Mouse (Mus musculus) hindbrain, embryonic 16.5 days (tissue): ENCODE measurements at regions not wholly inside any gene's neighbourhood (a gene's known extent, or its start where the extent isn't known, plus 50 kb on each side); places are given as distances from the start of the nearest gene placed in this dataset.

Experiments
- ATAC-seq: fragments of 200-750 bp; cut with Nextera tagmentation; 2 replicates; pipeline ENCODE4 v1.8.0; 2017; ENCODE audit warnings: moderate TSS enrichment, moderate library complexity
- H3K27ac ChIP-seq: fragments of 300-500 bp; sonication (generic); 2 replicates; pipeline ENCODE4 v1.5.1; 2014; ENCODE audit warnings: low read depth, mild to moderate bottlenecking, control low read depth, low read length, moderate library complexity
- H3K27me3 ChIP-seq: fragments of 300-500 bp; sonication (generic); replicated peaks from 2 replicates; pipeline ENCODE4 v1.6.1; 2014; ENCODE audit warnings: low read length; ENCODE audit not compliant: control insufficient read depth, insufficient read depth
- H3K36me3 ChIP-seq: fragments of 300-500 bp; sonication (generic); 2 replicates; pipeline ENCODE4 v1.6.1; 2014; ENCODE audit warnings: mild to moderate bottlenecking, low read length, moderate library complexity, mixed read lengths; ENCODE audit not compliant: control insufficient read depth, insufficient read depth
- H3K4me1 ChIP-seq: fragments of 300-500 bp; sonication (generic); 2 replicates; pipeline ENCODE4 v1.6.1; 2014; ENCODE audit warnings: low read depth, low read length; ENCODE audit not compliant: control insufficient read depth, insufficient read depth
- H3K4me2 ChIP-seq: fragments of 300-500 bp; sonication (generic); 2 replicates; pipeline ENCODE4 v1.6.1; 2014; ENCODE audit warnings: mild to moderate bottlenecking, low read length, control low read depth, moderate library complexity
- H3K4me3 ChIP-seq: fragments of 300-500 bp; sonication (generic); 2 replicates; pipeline ENCODE4 v1.5.1; 2014; ENCODE audit warnings: mild to moderate bottlenecking, low read length, control low read depth, moderate library complexity
- H3K9ac ChIP-seq: fragments of 300-500 bp; sonication (generic); 2 replicates; pipeline ENCODE4 v1.6.1; 2014; ENCODE audit warnings: low read depth, mild to moderate bottlenecking, control low read depth, low read length, moderate library complexity
- H3K9me3 ChIP-seq: fragments of 300-500 bp; sonication (generic); 2 replicates; pipeline ENCODE4 v1.6.1; 2014; ENCODE audit warnings: mild to moderate bottlenecking, low read length, moderate library complexity; ENCODE audit not compliant: control insufficient read depth
- WGBS: fragments of 180-500 bp; shearing (Covaris S2); extraction: QIAGEN DNeasy Blood & Tissue Kit; methylation state at CpG from one replicate; pipeline ENCODE4 v1.1.7; 2014; 5-methylcytosine and 5-hydroxymethylcytosine counted together

DNA sequence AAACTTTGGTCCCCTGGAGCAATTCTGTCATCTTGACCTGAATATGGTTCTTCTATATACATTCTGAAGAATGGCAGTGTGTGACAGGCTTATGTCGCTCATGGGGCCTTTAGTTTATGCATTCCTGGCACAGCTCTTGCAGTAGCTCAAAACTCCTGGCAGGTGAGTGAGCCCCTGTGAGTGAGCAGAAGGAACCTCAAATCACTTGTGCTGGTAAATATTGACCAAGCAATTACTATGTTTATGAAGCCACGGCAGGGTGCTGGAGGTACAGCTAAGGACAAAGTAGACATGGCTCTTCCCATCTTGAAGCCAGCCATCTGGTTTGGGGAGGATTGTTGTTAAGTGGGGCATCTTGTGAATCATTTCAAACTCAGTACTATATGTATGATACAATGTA is 79.1 kb upstream of the Klf9 start:
- Histone ChIP-seq H3K4me3 (no peak overlapping the region), H3K4me2 (no peak overlapping the region), H3K27me3 (no peaks in the 10 kb centered on the region; the same call in 1 of the 2 replicates), H3K27ac (no peak overlapping the region), H3K9me3 (no peaks in the 10 kb centered on the region), H3K36me3 (no peaks in the 10 kb centered on the region), H3K9ac (no peak overlapping the region), H3K4me1 (peaks cover 13% of the 10 kb centered on the region)
- WGBS, result 80% methylated on average over 2 of the region's 2 CpGs
- ATAC-seq, result no peak

DNA sequence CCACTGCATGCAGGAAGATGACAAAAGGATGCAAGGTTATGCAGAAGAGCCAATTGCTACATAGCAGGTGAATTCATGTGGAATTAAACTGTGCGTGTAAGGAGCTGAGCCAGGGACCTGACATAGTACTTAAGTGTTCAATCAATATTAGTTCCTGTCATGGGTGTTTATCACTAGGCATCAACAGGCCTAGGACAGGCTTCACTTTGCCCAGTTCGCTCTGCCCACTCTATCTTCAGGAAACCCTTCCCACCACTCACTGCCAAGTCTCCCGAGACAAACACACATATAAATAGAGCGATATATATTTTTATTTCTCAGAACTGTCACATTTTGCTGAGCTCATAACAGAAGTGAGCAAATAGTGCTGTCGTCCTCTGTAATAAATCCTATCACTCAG is 78.2 kb upstream of the Klf9 start:
- Histone ChIP-seq H3K27ac (no peak overlapping the region), H3K27me3 (no peaks in the 10 kb centered on the region; the same call in 1 of the 2 replicates), H3K9me3 (no peaks in the 10 kb centered on the region), H3K36me3 (no peaks in the 10 kb centered on the region), H3K9ac (no peak overlapping the region), H3K4me3 (no peak overlapping the region), H3K4me2 (no peak overlapping the region), H3K4me1 (peaks cover 5% of the 10 kb centered on the region)
- no peak for ATAC-seq
- 91% methylated on average over 5 of the region's 5 CpGs for WGBS

DNA sequence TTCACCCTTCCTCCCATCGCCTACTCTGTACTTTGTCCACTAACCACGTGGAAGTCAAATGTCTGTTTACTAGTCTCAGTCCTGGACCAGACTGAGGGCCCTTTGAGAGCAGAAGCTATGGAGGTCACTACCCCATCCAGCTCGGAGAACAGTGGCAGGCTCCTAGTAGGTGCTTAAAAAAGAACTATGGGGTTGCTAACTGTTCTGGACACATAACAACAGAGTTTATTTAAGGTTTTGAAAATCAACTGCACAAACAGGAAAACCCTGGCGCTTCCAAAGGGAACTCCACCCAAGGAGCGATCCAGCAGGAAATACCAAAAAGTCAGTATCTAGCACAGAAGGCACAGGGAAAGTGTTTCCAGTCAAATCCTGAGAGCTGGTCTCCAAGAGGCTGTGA is 75.5 kb upstream of the Klf9 start:
- Histone ChIP-seq H3K27ac (no peak overlapping the region), H3K9me3 (no peaks in the 10 kb centered on the region), H3K4me1 (no peaks in the 10 kb centered on the region), H3K4me2 (no peak overlapping the region), H3K4me3 (no peak overlapping the region), H3K27me3 (no peaks in the 10 kb centered on the region), H3K9ac (no peak overlapping the region), H3K36me3 (no peaks in the 10 kb centered on the region)
- WGBS, result 83% methylated on average over 5 of the region's 5 CpGs
- ATAC-seq, result no peak

DNA sequence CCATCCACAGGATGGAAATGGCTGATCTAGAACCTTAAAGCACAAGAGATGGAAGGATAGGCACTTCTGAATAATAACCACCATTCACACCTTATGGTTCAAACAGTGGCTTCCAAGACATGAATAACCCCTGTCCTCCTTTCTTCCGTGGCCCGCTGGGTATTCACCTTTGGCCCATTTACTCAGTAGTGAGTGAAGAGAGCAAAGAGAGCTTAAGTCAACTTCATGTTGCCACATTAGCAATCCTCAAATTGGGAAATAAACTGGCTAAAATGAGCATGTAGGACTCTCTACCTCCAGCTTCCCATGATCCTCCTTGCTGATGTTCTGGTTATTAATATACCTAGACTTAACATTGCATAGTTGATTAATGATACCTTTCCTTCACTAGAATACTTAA is 74.3 kb upstream of the Klf9 start:
- Histone ChIP-seq H3K27me3 (no peaks in the 10 kb centered on the region), H3K27ac (no peak overlapping the region), H3K4me2 (no peak overlapping the region), H3K4me3 (no peak overlapping the region), H3K36me3 (no peaks in the 10 kb centered on the region), H3K4me1 (no peaks in the 10 kb centered on the region), H3K9ac (no peak overlapping the region), H3K9me3 (no peaks in the 10 kb centered on the region)
- no peak for ATAC-seq
- 89% methylated on average over 2 of the region's 2 CpGs for WGBS

DNA sequence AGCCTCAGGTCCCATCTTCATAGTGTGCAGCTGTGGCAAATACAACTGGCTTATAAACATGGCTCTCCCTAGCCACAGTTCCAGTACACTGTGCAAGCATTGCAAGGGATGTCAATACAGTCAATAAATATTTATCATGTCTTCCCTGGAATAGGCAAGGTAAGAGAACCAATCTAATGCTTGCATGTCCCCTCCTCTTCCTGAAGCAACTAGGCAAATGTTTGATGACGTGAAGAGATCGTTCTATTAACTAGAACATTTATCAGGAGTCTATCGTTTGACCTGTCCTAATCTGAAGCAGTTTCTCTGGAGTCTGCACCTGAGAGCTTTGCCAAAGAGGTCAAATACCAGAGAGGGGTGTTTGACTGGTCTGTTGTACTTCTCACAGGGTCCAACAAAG is 72.4 kb upstream of the Klf9 start:
- Histone ChIP-seq H3K4me1 (no peaks in the 10 kb centered on the region), H3K9me3 (no peaks in the 10 kb centered on the region), H3K9ac (no peak overlapping the region), H3K27ac (no peak overlapping the region), H3K4me2 (no peak overlapping the region), H3K36me3 (no peaks in the 10 kb centered on the region), H3K27me3 (no peaks in the 10 kb centered on the region), H3K4me3 (no peak overlapping the region)
- ATAC-seq, result no peak
- WGBS, result 96% methylated on average over 3 of the region's 3 CpGs

DNA sequence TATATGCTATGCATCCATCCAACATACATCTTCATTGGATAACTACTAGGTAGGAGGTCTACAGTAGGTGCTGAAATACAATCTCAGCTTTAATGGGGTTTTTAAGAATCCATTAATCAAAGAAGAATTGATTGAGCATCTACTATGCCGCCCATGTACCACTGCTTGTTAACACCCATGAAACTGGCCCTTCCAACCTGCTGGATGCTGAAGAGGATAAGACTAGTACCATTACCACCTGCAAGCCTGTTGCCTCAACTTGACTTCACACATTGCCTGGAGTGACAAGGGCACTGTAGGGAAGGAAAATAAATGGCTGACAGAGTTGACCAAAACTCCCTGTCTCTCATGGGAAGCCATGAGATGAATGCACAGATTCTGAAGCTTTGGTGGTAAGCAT is 71.4 kb upstream of the Klf9 start:
- 91% methylated on average over 1 of the region's 1 CpGs for WGBS
- ATAC-seq, result no peak
- no peak overlapping the region for H3K9ac ChIP-seq
- H3K27me3 ChIP-seq, result no peaks in the 10 kb centered on the region
- H3K27ac ChIP-seq, result no peak overlapping the region
- no peak overlapping the region for H3K4me2 ChIP-seq
- H3K9me3 ChIP-seq, result no peaks in the 10 kb centered on the region
- H3K4me1 ChIP-seq, result no peaks in the 10 kb centered on the region
- H3K4me3 ChIP-seq, result no peak overlapping the region
- H3K36me3 ChIP-seq, result no peaks in the 10 kb centered on the region

DNA sequence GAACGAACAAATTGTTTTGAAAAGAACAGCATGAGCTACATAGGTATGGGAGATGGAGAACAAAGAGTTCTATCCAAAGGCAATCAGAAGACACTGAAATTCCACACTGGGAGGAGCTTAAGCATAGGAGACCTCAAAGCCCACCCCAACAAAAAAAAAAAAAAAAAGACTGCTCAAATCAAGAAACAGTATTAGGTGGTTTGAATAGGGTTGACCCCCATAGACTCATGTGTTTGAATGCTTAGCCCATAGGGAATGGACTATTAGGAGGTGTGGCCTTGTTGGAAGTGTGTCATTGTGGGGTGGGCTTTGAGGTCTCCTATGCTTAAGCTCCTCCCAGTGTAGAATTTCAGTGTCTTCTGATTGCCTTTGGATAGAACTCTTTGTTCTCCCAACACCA is 70.0 kb upstream of the Klf9 start:
- no peak overlapping the region for H3K27ac ChIP-seq
- 73% methylated on average over 1 of the region's 1 CpGs for WGBS
- H3K9ac ChIP-seq, result no peak overlapping the region
- no peak overlapping the region for H3K4me2 ChIP-seq
- H3K4me1 ChIP-seq, result no peaks in the 10 kb centered on the region
- H3K9me3 ChIP-seq, result no peaks in the 10 kb centered on the region
- H3K27me3 ChIP-seq, result no peaks in the 10 kb centered on the region
- H3K36me3 ChIP-seq, result no peaks in the 10 kb centered on the region
- ATAC-seq, result no peak
- H3K4me3 ChIP-seq, result no peak overlapping the region

DNA sequence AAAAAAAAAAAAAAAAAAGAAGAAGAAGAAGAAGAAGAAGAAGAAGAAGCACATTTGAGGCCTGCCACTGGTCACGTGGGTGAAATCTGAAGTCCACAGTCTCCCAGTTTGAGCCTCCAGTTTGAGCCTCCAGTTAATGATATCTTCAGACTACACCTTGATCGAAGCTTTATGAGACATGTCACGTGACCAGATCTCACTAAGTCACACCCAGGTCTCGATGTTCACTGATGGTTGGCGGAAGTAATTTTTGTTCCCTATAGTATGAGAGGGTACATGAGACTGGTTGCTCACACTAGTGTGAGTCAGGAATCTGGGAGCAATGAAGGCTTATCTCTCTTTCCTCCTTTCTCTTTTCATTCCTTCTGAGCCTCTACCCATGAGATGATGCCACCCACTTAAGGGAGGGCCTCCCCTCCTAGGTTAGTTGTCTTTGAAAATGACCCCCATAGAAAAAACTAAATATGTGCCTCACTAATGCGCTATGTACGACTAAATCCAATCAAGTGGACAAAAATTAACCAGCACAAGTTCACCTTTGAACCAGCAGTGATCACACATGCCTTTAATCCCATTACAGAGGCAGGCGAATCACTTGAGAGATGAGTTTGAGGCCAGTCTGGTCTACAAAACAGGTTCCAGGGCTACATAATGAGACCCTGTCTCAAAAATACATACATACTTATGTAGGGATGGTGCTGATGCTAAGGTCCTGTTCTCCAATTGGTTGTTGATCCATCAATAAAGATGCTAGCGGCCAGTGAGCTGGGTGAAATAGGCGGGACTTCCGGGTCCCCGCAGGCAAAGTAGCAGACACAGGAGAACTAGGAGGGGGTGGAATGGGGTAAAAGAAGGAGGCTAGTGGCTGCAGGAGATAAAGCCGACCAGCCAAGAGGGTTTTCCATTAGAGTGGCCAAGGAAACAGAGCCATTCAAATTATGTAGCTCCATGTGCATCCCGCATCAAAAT is 66.1 kb upstream of the Klf9 start:
- Histone ChIP-seq H3K27ac (no peak overlapping the region), H3K4me2 (no peak overlapping the region), H3K27me3 (no peaks in the 10 kb centered on the region), H3K36me3 (no peaks in the 10 kb centered on the region), H3K9ac (no peak overlapping the region), H3K4me3 (no peak overlapping the region), H3K9me3 (no peaks in the 10 kb centered on the region), H3K4me1 (no peaks in the 10 kb centered on the region)
- 86% methylated on average over 14 of the region's 14 CpGs for WGBS
- ATAC-seq, result no peak

DNA sequence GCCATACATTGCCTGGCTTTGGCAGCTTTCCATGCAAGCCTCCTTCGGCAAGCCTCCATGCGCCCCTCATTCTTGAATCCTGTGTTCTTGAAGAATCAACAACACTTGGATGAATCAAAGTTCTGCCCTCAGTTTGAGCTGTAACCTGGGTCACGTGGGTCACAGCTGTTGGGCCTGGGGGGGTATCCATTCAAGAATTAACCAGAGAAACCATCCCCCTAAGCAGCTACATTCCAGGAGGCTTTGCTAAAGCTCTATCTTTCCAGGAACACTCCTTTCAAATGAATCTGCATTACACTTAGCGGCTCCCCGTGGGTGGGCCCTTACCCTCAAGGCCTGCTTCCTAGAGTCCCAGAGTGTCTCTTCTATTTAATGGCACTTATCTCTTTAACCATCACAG is 65.2 kb upstream of the Klf9 start:
- H3K36me3 ChIP-seq, result no peaks in the 10 kb centered on the region
- no peaks in the 10 kb centered on the region for H3K9me3 ChIP-seq
- H3K4me1 ChIP-seq, result no peaks in the 10 kb centered on the region
- H3K9ac ChIP-seq, result no peak overlapping the region
- WGBS, result 37% methylated on average over 5 of the region's 5 CpGs
- H3K27me3 ChIP-seq, result no peaks in the 10 kb centered on the region
- no peak overlapping the region for H3K4me3 ChIP-seq
- no peak overlapping the region for H3K4me2 ChIP-seq
- no peak overlapping the region for H3K27ac ChIP-seq
- no peak for ATAC-seq
